Mouse (Mus musculus) left cerebral cortex, postnatal 4 days (tissue): Measurements from ENCODE around the gene Ttc19. TPM values are rescaled to one million over a fixed set of nuclear protein-coding genes. Genes with fewer than 3 reads are reported as not detected.
"Not testable (repeated sequence)": the region's sequence is repeated elsewhere in the genome, so short reads cannot be mapped to it uniquely, and the experiment has no call there.

Experiments used
- DNase-seq: peaks from one replicate; pipeline ENCODE4 v3.0.0-alpha.2; 2022
- intact Hi-C: fragments of 180-260 bp; cut with DNase I; formaldehyde crosslinking; loops from one replicate; pipeline ENCODE4 v1.15.1; 2025
- total RNA-seq, 2 experiments: library from RNA; stranded (reverse); gene quantifications; 2 replicates each; pipeline ENCODE4 v1.2.3; 2021

The Ttc19 gene
- total RNA-seq, 2 experiments from 2014 or later: 54.9 to 59.5 TPM

- intact Hi-C loops: no loop called here
- peak; percentile 49 for DNase-seq
These were observed 326 bp downstream of the Ttc19 start for GRCm38 (mm10) chr11:62281601-62281997.

GRCm38 (mm10) chr11:62284020-62284419, 2.7 kb downstream of the Ttc19 start:
- intact Hi-C loops, DNase-seq: not testable (repeated sequence)

GRCm38 (mm10) chr11:62285020-62285419, 3.7 kb downstream of the Ttc19 start:
- intact Hi-C loops: no loop called here
- no peak for DNase-seq

GRCm38 (mm10) chr11:62287700-62288099, 6.4 kb downstream of the Ttc19 start:
- intact Hi-C loops: no loop called here
- DNase-seq: no peak

GRCm38 (mm10) chr11:62294121-62294520, 12.8 kb downstream of the Ttc19 start:
- intact Hi-C loops: no loop called here

GRCm38 (mm10) chr11:62298883-62299282, 17.6 kb downstream of the Ttc19 start:
- DNase-seq: no peak
- intact Hi-C loops: no loop called here

More at GRCm38 (mm10) chr11:62294121-62294520, 12.8 kb downstream of the Ttc19 start:
- no peak for DNase-seq

GRCm38 (mm10) chr11:62305866-62306265, 24.6 kb downstream of the Ttc19 start:
- intact Hi-C loops: no loop called here
- no peak for DNase-seq

- no peak for DNase-seq
- intact Hi-C loops: no loop called here
These were observed 28.0 kb downstream of the Ttc19 start for GRCm38 (mm10) chr11:62309296-62309695.

- no peak for DNase-seq
- intact Hi-C loops: loop anchor here (10.0 kb wide), 1 partner anchor 520 kb away; no protein-coding TSS in a partner anchor
These were observed 33.7 kb downstream of the Ttc19 start for GRCm38 (mm10) chr11:62314984-62315383.

- DNase-seq: no peak
- intact Hi-C loops: loop anchor here (10.0 kb wide), 1 partner anchor 523 kb away; no protein-coding TSS in a partner anchor
These were observed 36.5 kb downstream of the Ttc19 start for GRCm38 (mm10) chr11:62317746-62318145.

GRCm38 (mm10) chr11:62320097-62320496, 38.8 kb downstream of the Ttc19 start:
- intact Hi-C loops: no loop called here
- no peak for DNase-seq

GRCm38 (mm10) chr11:62323659-62324058, 42.4 kb downstream of the Ttc19 start:
- intact Hi-C loops: no loop called here
- DNase-seq: no peak

- intact Hi-C loops: no loop called here
- DNase-seq: no peak
These were observed 49.9 kb downstream of the Ttc19 start for GRCm38 (mm10) chr11:62331141-62331540.

GRCm38 (mm10) chr11:62332228-62332627, 51.0 kb downstream of the Ttc19 start:
- intact Hi-C loops: no loop called here
- no peak for DNase-seq

GRCm38 (mm10) chr11:62343002-62343401, 61.7 kb downstream of the Ttc19 start:
- DNase-seq: no peak
- intact Hi-C loops: no loop called here

- intact Hi-C loops: no loop called here
- DNase-seq: no peak
These were observed 70.7 kb downstream of the Ttc19 start for GRCm38 (mm10) chr11:62351948-62352347.

- intact Hi-C loops: no loop called here
- no peak for DNase-seq
These were observed 73.9 kb downstream of the Ttc19 start for GRCm38 (mm10) chr11:62355216-62355615.

GRCm38 (mm10) chr11:62366879-62367278, 85.6 kb downstream of the Ttc19 start:
- intact Hi-C loops: no loop called here
- DNase-seq: no peak

GRCm38 (mm10) chr11:62369924-62370323, 88.7 kb downstream of the Ttc19 start:
- intact Hi-C loops: no loop called here
- no peak for DNase-seq

GRCm38 (mm10) chr11:62371776-62372175, 90.5 kb downstream of the Ttc19 start:
- intact Hi-C loops: no loop called here
- DNase-seq: no peak

GRCm38 (mm10) chr11:62377202-62377851, 96.1 kb downstream of the Ttc19 start:
- intact Hi-C loops: not testable (repeated sequence)

More at GRCm38 (mm10) chr11:62377202-62377851, 96.1 kb downstream of the Ttc19 start:
- DNase-seq: not testable (repeated sequence)
